Mouse (Mus musculus) MEL (cell line): Measurements from ENCODE around the gene Btbd35f19. TPM values are rescaled to one million over a fixed set of nuclear protein-coding genes. Genes with fewer than 3 reads are reported as not detected.
"Not testable (repeated sequence)": the region's sequence is repeated elsewhere in the genome, so short reads cannot be mapped to it uniquely, and the experiment has no call there.

Experiments used
- DNase-seq: peaks from one replicate; pipeline ENCODE4 v3.0.0; 2011; ENCODE audit warnings: low read depth, low spot score
- H3K27ac ChIP-seq: 2 replicates; pipeline ENCODE4 v1.5.1; 2012; ENCODE audit warnings: low read depth, mild to moderate bottlenecking, control low read depth, low read length, moderate library complexity; ENCODE audit not compliant: control insufficient read depth
- H3K27me3 ChIP-seq, 2 experiments: fragments of 150-350 bp in 1 of 2; sonication (generic) in 1 of 2; 2 replicates each; pipeline ENCODE4 v1.6.1; 2012; ENCODE audit warnings: low read length in 2 of 2, mild to moderate bottlenecking in 2 of 2, improper control_type of control experiment in 1 of 2, moderate library complexity in 1 of 2; ENCODE audit not compliant: insufficient read depth in 2 of 2, control insufficient read depth in 1 of 2
- H3K36me3 ChIP-seq, 2 experiments: 2 replicates each; pipeline ENCODE4 v1.6.1; 2012 to 2014; ENCODE audit warnings: low read length in 2 of 2, improper control_type of control experiment in 1 of 2, inconsistent platforms in 1 of 2, mild to moderate bottlenecking in 1 of 2; ENCODE audit not compliant: insufficient read depth in 2 of 2, control insufficient read depth in 1 of 2
- H3K4me1 ChIP-seq, 2 experiments: fragments of 150-350 bp in 1 of 2; sonication (generic) in 1 of 2; 2 replicates each; pipeline ENCODE4 v1.6.1; 2012; ENCODE audit warnings: low read length in 2 of 2, improper control_type of control experiment in 1 of 2, mild to moderate bottlenecking in 1 of 2; ENCODE audit not compliant: insufficient read depth in 2 of 2, control insufficient read depth in 1 of 2
- H3K4me3 ChIP-seq, 2 experiments: fragments of 150-350 bp in 1 of 2; sonication (generic) in 1 of 2; 2 replicates each; pipeline ENCODE4 v1.5.1; 2012; ENCODE audit warnings: low read depth in 2 of 2, low read length in 2 of 2, mild to moderate bottlenecking in 2 of 2, moderate library complexity in 2 of 2, control low read depth in 1 of 2, improper control_type of control experiment in 1 of 2; ENCODE audit not compliant: control insufficient read depth in 1 of 2, insufficient read depth in 1 of 2
- H3K79me2 ChIP-seq: 2 replicates; pipeline ENCODE4 v1.6.1; 2012; ENCODE audit warnings: mild to moderate bottlenecking, low read length, moderate library complexity; ENCODE audit not compliant: control insufficient read depth, poor library complexity, insufficient read depth
- H3K9ac ChIP-seq: 2 replicates; pipeline ENCODE4 v1.6.1; 2012; ENCODE audit warnings: low read depth, mild to moderate bottlenecking, control low read depth, low read length, moderate library complexity; ENCODE audit not compliant: control insufficient read depth, poor library complexity, severe bottlenecking
- H3K9me3 ChIP-seq: fragments of 150-350 bp; sonication (generic); replicated peaks from 2 replicates; pipeline ENCODE4 v1.6.1; 2012; ENCODE audit warnings: mild to moderate bottlenecking, low read length, improper control_type of control experiment, moderate library complexity; ENCODE audit not compliant: insufficient read depth
- polyA plus RNA-seq, 2 experiments: library from polyadenylated mRNA; stranded (reverse) in 1 of 2; unstranded in 1 of 2; fragments of >175 nt in 1 of 2; fragments of >200 nt in 1 of 2; gene quantifications; 2 replicates each; pipeline versions ENCODE4 v1.2.1 to v1.2.4; 2012; ENCODE audit warnings: low replicate concordance in 2 of 2, low read depth in 1 of 2; ENCODE audit not compliant: insufficient read length in 2 of 2, insufficient read depth in 1 of 2, missing spikeins in 1 of 2
- total RNA-seq: library from RNA; depleted of rRNA; stranded (reverse); fragments of 300-350 nt; gene quantifications from 2 replicates; pipeline ENCODE4 v1.2.3, GENCODE M21; 2012; rRNA removed

Btbd35f19 gene
- total RNA-seq, result not detected in 2 replicates
- not detected for polyA plus RNA-seq

GRCm38 (mm10) chrX:31383818-31384217 lies at the start of gene Btbd35f19:
Gene Btbd35f19 (minus strand): TSS chrX:31383918.
- H3K36me3 ChIP-seq, result not testable (repeated sequence)

DNA sequence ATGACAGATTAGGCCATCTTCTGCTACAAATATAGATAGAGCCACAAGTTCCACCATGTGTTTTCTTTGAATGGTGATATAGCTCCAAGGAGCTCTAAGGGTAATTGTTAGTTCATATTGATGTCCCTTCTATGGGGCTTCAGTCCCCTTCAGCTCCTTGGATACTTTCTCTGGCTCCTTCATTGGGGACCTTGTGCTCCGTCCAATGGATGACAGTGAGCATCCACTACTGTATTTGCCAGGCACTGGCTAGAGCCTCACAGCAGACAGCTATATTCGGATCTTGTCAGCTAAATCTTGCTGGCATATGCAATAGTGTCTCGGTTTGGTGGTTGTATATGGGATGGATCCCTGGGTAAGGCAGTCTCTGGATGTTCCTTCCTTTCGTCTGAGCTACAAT lies 41.8 kb downstream of the Btbd35f19 start:
- not testable (repeated sequence) for H3K27ac ChIP-seq, H3K9ac ChIP-seq, DNase-seq, H3K4me1 ChIP-seq, H3K9me3 ChIP-seq, H3K79me2 ChIP-seq, H3K36me3 ChIP-seq, H3K27me3 ChIP-seq, H3K4me3 ChIP-seq

More at GRCm38 (mm10) chrX:31383818-31384217, at the start of gene Btbd35f19:
- not testable (repeated sequence) for H3K9me3 ChIP-seq, DNase-seq, H3K27ac ChIP-seq, H3K4me1 ChIP-seq, H3K79me2 ChIP-seq, H3K9ac ChIP-seq, H3K27me3 ChIP-seq, H3K4me3 ChIP-seq

GRCm38 (mm10) chrX:31336154-31336553 lies 47.6 kb downstream of the Btbd35f19 start, which contains the start of gene Btbd35f26:
Gene Btbd35f26 (plus strand): TSS chrX:31336454.
- not testable (repeated sequence) for H3K27me3 ChIP-seq, DNase-seq, H3K27ac ChIP-seq

More at GRCm38 (mm10) chrX:31336154-31336553, 47.6 kb downstream of the Btbd35f19 start, which contains the start of gene Btbd35f26:
- H3K9me3 ChIP-seq, H3K4me3 ChIP-seq, H3K4me1 ChIP-seq, H3K79me2 ChIP-seq, H3K36me3 ChIP-seq, H3K9ac ChIP-seq: not testable (repeated sequence)

Other genes with a start within 250 kb of the Btbd35f19 start
- gene Spin2f, start 130.0 kb downstream of the Btbd35f19 start, total RNA-seq, result not detected in 2 replicates
- not detected for gene Spin2f, start 130.0 kb downstream of the Btbd35f19 start, polyA plus RNA-seq
- gene Btbd35f26, start 47.5 kb downstream of the Btbd35f19 start, total RNA-seq, result not detected in 2 replicates
- not detected for gene Btbd35f26, start 47.5 kb downstream of the Btbd35f19 start, polyA plus RNA-seq
- not detected in 2 replicates for gene Gm21883, start 190.4 kb upstream of the Btbd35f19 start, total RNA-seq
- not detected for gene Gm21883, start 190.4 kb upstream of the Btbd35f19 start, polyA plus RNA-seq
- not detected in 2 replicates for gene Spin2e, start 235.0 kb upstream of the Btbd35f19 start, total RNA-seq
- not detected for gene Spin2e, start 235.0 kb upstream of the Btbd35f19 start, polyA plus RNA-seq